ENCODE assay signal across 11 mouse cellular contexts in the genomic region with DNA sequence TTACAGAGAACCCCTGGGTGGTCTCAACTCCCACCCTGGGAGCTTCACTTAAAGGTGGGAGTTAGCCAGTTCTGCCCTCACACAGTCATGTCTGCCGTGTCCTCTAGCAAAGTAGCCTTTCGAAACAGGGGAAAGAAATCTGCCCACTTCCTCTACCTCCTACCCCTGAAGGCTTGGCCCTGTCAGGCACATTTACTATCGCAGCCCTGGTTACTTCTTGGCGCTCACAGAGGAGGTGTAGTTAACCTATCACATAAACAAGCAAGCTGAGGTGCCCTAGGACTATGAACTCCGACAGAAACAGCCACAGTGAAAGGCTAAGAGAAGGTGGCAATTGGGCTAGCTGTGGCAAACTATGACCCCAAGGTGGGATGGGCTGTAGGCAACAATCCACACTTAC.
DNase-seq lines count a peak whose midpoint lies in the region; ATAC-seq and TF ChIP-seq lines count a peak whose summit lies in the region.
"Had no signal": no experiment of that assay in that cellular context is flagged by ENCODE, and none has a peak within 500 bp of the region (broad histone marks: within the 10 kb centered on the region; RNA-seq: fewer than 3 reads in every experiment).

No protein-coding gene starts in this region.

- intact Hi-C loops in heart, postnatal 36 days (cut with DNase I): no loop called here

- peaks cover 26 to 38% of the 10 kb centered on the region in 2 experiments for H3K4me1 ChIP-seq in heart, embryonic 14.5 days (ENCODE audit: control insufficient read depth in 2 of 2, insufficient read depth in 2 of 2, low read length in 2 of 2)
- H3K4me1 ChIP-seq in intestine, embryonic 15.5 days (replicated peaks): peaks cover 33% of the 10 kb centered on the region
- peaks cover 57% of the 10 kb centered on the region for H3K4me1 ChIP-seq in olfactory bulb, adult 2 months (ENCODE audit: control insufficient read depth, insufficient read depth, low read length)

- no peak for TF ChIP-seq CTCF in olfactory bulb, adult 2 months (IDR thresholded peaks at IDR 0.05; ENCODE audit: insufficient read depth, low read depth, low read length)

- no peak for DNase-seq in heart, postnatal 36 days
- DNase-seq in lung, postnatal 36 days: peak; percentile 37
- DNase-seq in lung, postnatal 10 days: no peak
- no peak for DNase-seq in urinary bladder, postnatal 4 days (ENCODE audit: low spot score in 2 of 2)
- DNase-seq in spleen, adult 12 weeks (ENCODE audit: low spot score): no peak
- DNase-seq: cerebellum, postnatal 25 days; lung, postnatal 14 days had no signal

- ATAC-seq in heart, embryonic 14.5 days (ENCODE audit: insufficient number of reproducible peaks, insufficient read depth, low FRiP score, low read depth): no peak
- ATAC-seq in intestine, embryonic 15.5 days: peak; percentile 51
- ATAC-seq: CD4-positive, CD25-positive, alpha-beta regulatory T cell, adult 4 months had no signal

- H3K27ac ChIP-seq in heart, embryonic 14.5 days (replicated peaks in 1 of 2; ENCODE audit: control insufficient read depth in 1 of 2, insufficient read depth in 1 of 2, low read depth in 2 of 2, low read length in 2 of 2): peak overlapping the region; percentile 18 to 73
- H3K27ac ChIP-seq in intestine, embryonic 15.5 days: peak overlapping the region; percentile 95
- 0 out of 2 replicates have a peak overlapping the region, but pooled peaks have one; percentile 37 for H3K27ac ChIP-seq in olfactory bulb, adult 2 months (ENCODE audit: insufficient read depth, low read depth, low read length)

- H3K4me2 ChIP-seq in heart, embryonic 14.5 days (ENCODE audit: low read length): peak overlapping the region; percentile 25
- peak overlapping the region; percentile 35 for H3K4me2 ChIP-seq in intestine, embryonic 15.5 days (replicated peaks)

- WGBS in heart, embryonic 14.5 days: 54% methylated on average over 5 of the region's 5 CpGs
- WGBS in intestine, embryonic 15.5 days: 30% methylated on average over 5 of the region's 5 CpGs
- WGBS in olfactory bulb, adult 2 months: 56% methylated on average over 5 of the region's 5 CpGs

- TF ChIP-seq POLR2A in olfactory bulb, adult 2 months (IDR thresholded peaks at IDR 0.05; ENCODE audit: insufficient read depth, low read depth, low read length): no peak

- H3K9ac ChIP-seq in heart, embryonic 14.5 days (ENCODE audit: low read length): peak overlapping the region; percentile 46; the same call in 1 of the 2 replicates
- no peak overlapping the region for H3K9ac ChIP-seq in intestine, embryonic 15.5 days

- H3K36me3 ChIP-seq in heart, embryonic 14.5 days (ENCODE audit: control insufficient read depth, insufficient read depth, low read length): peaks cover 43% of the 10 kb centered on the region
- 0 out of 2 replicates have a peak, but pooled peaks cover 6% of the 10 kb centered on the region for H3K36me3 ChIP-seq in intestine, embryonic 15.5 days

- H3K27me3 ChIP-seq in heart, embryonic 14.5 days (ENCODE audit: control insufficient read depth, insufficient read depth, low read length): no peaks in the 10 kb centered on the region
- no peaks in the 10 kb centered on the region for H3K27me3 ChIP-seq in intestine, embryonic 15.5 days (replicated peaks)

- H3K9me3 ChIP-seq in heart, embryonic 14.5 days (ENCODE audit: control insufficient read depth, low read length): no peaks in the 10 kb centered on the region
- H3K9me3 ChIP-seq in intestine, embryonic 15.5 days: no peaks in the 10 kb centered on the region

- H3K4me3 ChIP-seq in heart, embryonic 14.5 days (ENCODE audit: control insufficient read depth in 1 of 2, insufficient read depth in 1 of 2, low read depth in 1 of 2, low read length in 2 of 2): no peak overlapping the region
- 0 out of 2 replicates have a peak overlapping the region, but pooled peaks have one; percentile 1 for H3K4me3 ChIP-seq in intestine, embryonic 15.5 days (replicated peaks)
- no peak overlapping the region for H3K4me3 ChIP-seq in olfactory bulb, adult 2 months (ENCODE audit: insufficient read depth, low read depth, low read length)

Comparison
In these comparisons a context has a peak if more than half of its experiments do, and no peak if none do; other contexts are left out.
1. H3K27ac ChIP-seq: peak in every context shown above with its lines; median percentile 95 in intestine, embryonic 15.5 days; 46 in heart, embryonic 14.5 days; 37 in olfactory bulb, adult 2 months.